Mouse (Mus musculus) ovary, adult 10 weeks (tissue): ENCODE data around the gene Syt12. TPM values are rescaled to one million over a fixed set of nuclear protein-coding genes. Genes with fewer than 3 reads are reported as not detected.

ENCODE experiments used
- polyA plus RNA-seq: library from polyadenylated mRNA; stranded (reverse); fragments of 350-450 nt; fragmentation: Illumina TruSeq; extraction: RNeasy Lipid Tissue Mini Kit (QIAGEN cat#74804); gene quantifications from one replicate; pipeline ENCODE4 v1.2.3, GENCODE M21; 2014

The Syt12 gene
- 0.17 TPM for polyA plus RNA-seq

DNA sequence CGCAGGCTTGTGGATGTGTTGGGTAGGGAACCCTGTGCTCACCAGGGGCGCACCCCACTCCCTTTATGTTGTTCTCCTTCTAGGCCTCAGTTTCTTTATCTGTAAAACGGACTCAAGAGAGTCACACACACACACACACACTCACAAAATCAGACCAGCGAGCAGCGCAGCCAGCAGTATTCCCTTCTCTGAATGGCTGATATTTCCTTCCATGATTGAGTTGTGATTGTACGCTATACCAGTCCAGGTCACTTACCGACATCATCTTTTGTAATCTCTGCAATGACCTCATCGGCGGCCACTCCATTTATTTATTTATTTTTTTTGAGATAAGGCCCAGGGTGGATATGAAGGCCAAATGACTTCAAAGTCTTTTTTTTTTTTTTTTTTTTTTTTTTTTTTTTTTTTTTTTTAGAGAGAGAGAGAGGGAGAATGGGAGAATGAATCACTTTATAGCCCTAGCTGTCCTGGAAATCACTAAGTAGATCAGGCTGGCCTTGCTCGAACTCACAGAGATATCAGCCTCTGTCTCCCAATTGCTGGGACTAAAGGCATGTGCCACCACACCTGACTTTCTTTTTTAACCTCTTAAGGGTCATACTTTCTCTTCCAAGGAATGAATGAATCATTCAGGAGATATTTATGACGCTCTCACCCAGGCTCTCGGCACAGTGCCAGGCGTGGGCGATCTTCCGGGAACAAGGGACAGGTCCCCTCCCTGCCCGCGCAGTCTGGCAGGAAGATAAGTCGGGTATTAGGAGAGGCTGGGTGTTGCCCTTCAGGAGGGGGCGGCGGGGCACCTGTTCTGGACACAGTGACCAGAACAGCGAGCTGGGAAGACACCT is at the start of gene Syt12:
Gene Syt12, minus strand, starts transcription at position 103 of the 845 bp plus-strand sequence.

DNA sequence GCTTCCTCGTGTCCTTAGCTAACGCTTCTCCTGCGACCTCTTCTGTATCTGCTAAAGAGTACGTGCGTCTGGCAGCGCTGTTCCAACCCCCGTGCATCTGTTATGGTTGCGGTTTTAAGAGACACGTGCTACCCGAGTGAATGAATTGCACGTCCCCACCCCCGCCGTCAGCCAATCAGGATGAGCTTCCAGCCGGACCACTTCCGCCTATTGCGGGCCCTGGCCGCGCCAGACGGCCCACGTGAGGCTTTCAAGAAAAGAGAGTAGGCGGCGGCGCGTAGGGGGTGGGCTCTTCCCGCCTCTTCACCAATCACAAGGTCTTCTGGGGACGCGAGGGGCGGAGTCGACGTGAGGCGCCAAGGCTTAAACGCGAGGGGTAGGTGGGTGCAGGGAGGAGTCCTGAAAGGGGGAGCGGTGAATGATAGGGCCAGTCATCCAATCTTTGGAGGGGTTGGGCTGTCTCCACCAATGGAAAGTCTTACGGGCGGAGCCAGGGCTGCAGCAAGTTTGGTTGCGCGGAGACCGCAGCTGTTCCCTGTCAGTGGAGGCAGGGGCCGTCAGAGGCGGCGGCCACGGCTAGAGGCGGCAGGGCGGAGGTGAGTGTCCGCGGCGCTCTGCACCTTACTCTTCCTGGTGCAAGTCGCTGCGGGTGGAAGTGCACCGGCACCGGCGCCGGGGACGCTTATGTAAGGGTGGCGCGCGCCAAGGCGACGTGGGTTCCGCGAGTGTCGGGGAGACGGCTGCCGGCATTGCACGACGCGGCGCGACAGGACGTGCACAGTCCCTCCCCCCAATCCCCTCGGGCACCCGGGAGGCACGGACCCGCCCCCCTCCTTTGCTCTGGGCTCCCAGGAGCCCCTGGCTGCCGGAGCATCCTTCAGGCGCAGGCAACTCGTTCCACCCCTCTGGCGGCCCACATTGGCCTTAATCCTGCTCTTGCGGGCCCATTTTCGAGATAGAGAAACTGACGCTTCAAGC is 33.0 kb upstream of the Syt12 start, which contains the start of gene Pcx:
Gene Pcx, plus strand, starts transcription at position 487 of the 978 bp plus-strand sequence.

DNA sequence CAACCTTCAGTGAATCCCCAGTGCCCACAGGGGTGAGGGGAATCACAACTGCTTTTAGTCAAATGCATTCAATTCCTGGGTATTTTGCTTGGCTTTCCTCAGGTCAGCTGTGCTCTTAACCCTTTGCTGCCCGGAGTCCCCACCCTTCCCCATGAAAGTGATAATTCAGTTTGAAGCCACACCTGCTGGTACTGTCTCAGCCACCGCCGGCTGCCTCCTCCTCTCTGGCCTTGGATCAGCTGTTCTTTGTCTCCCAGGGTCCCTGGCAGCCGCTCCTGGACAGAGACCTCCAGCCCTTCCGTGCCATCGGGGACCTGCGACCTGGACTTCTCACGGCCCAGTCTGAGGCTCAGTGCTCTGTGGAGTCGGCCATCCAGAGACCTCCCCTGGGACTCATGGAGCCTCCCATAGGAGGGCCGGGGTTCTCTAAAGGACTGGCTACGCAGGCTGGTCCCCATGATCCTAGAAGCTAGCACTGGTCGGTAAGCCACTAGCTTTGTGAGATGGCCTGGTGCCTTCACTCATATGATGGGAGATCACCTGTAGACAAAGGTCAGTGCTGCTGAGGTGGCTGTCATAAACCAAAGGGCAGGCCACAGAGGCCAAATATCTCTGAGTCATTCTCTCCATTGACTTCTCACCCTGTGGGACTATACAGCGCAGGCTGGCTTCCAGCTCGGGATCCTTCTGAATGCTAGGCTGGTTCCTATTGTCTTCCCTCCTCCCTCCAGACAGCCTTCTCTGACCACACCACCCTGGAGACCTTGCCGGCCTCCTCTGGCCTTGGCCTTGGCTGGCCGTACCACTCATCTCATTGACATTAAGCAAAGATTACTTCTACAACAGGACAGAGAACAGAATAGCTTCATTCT is 21.1 kb upstream of the Syt12 start, which contains the start of gene 2010003K11Rik:
Gene 2010003K11Rik, minus strand, starts transcription at position 522 of the 872 bp plus-strand sequence.

DNA sequence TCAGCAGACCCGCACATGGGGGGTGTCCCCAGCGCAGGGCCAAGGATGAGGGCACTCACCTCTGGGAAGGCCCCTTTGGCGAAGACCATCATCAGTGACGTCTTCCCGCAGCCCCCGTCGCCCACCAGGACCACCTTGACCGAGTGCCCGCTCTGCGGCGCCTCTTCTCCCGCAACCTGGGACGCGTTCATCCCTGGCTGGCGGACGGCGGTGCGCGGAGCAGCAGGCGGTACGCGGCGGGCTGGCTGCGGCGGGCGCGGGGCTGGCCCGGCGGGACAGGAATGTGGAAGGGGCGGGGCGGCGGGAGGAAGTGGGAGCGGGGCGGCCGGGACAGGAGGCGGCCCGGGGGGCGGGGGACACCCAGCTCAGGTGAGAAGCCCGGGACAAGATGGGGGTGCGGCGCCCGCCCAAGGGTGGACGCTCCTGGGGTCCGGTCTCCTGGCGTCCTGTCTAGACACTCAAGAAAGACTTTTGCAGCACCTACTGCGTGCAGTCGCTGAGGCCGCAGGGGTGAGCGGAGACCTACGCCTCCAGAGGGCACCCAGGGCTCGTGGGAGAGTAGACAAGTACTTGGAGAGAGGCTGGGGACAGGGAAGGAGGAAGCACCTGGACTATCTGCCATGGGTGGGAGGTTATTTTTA is 38.0 kb downstream of the Syt12 start, which contains the start of gene Rhod:
Gene Rhod, minus strand, starts transcription at position 272 of the 641 bp plus-strand sequence.

DNA sequence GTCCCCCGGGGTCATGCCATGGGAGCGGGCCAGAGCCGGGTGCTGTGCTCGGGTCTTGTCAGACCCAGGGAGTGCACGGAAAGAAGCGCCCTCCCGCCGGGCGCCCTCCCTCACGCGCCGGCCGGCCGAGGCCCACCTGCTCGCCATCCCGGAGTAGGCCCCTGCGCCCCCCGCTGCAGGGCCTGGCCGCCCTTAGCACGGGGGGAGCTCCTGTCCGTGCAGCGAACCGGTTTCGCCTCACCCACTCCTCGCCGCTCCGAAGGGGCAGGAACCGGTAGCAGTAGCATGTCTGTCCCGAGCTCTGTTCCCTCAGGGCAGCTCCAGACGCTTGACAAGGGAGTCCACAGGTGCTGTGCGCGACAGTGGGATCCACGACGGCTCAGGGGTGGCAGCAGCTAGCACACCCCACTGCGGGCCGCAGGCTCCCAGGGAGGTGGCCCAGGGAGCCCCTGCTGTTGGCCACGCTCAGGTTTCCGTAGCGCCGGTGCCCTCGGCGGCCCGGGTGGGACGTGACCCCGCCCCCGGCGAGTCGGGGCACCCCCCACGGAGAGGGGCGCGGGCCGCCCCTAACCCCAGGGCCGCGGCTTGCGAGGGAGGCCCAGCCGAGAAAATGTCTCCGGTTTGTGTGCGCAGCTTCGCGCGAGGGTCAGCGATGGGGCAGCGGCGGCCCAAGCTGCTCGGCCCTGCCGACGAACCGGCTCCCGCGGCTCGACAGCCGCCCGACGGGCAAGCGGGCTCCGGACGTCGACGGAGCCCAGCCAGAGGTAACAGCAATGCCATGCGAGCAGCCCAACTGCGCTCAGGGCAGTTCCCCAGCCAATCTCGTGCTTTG is 79.2 kb downstream of the Syt12 start, which contains the start of gene Kdm2a:
Gene Kdm2a, minus strand, starts transcription at position 488 of the 832 bp plus-strand sequence.

Other genes with a start within 250 kb of the Syt12 start
- not detected for gene Pold4, start 245.5 kb downstream of the Syt12 start, polyA plus RNA-seq
- 1.9 TPM for gene Ssh3, start 208.3 kb downstream of the Syt12 start, polyA plus RNA-seq
- gene Ankrd13d, start 194.3 kb downstream of the Syt12 start, polyA plus RNA-seq = not detected
- gene Grk2, start 171.2 kb downstream of the Syt12 start, polyA plus RNA-seq = 19.6 TPM
- 79.9 TPM for gene Kdm2a, start 79.2 kb downstream of the Syt12 start, polyA plus RNA-seq
- gene Rhod, start 38.0 kb downstream of the Syt12 start, polyA plus RNA-seq = 1.00 TPM
- gene 2010003K11Rik, start 21.1 kb upstream of the Syt12 start, polyA plus RNA-seq = not detected
- gene Pcx, start 33.0 kb upstream of the Syt12 start, polyA plus RNA-seq = 0.43 TPM
- not detected for gene Lrfn4, start 138.2 kb upstream of the Syt12 start, polyA plus RNA-seq
- 2.7 TPM for gene Rce1, start 148.2 kb upstream of the Syt12 start, polyA plus RNA-seq
- gene Gm960, start 221.2 kb upstream of the Syt12 start, polyA plus RNA-seq = not detected
- gene Sptbn2, start 233.7 kb upstream of the Syt12 start, polyA plus RNA-seq = not detected